Mouse (Mus musculus): ENCODE results near the gene Trim67. TPM values are rescaled to one million over a fixed set of nuclear protein-coding genes. Genes with fewer than 3 reads are reported as not detected.

Gene Trim67
- polyA plus RNA-seq, 1 experiment from 2014 or later, result 31.9 TPM

Other genes with a start within 250 kb of the Trim67 start
- gene Agt, start 223.4 kb upstream of the Trim67 start, polyA plus RNA-seq (2014; fragmentation: Nextera tagmentation; extraction: Ambion mirVana), result 0.25 and 0.26 TPM in 2 replicates
- gene Capn9, start 217.0 kb upstream of the Trim67 start, polyA plus RNA-seq (2014; fragmentation: Nextera tagmentation; extraction: Ambion mirVana), result 0.09 and 0.15 TPM in 2 replicates
- 29.0 and 31.7 TPM in 2 replicates for gene 2310022B05Rik, start 129.7 kb upstream of the Trim67 start, polyA plus RNA-seq (2014; fragmentation: Nextera tagmentation; extraction: Ambion mirVana)
- 56.3 and 70.9 TPM in 2 replicates for gene Ttc13, start 71.1 kb upstream of the Trim67 start, polyA plus RNA-seq (2014; fragmentation: Nextera tagmentation; extraction: Ambion mirVana)
- gene Arv1, start 71.0 kb upstream of the Trim67 start, polyA plus RNA-seq (2014; fragmentation: Nextera tagmentation; extraction: Ambion mirVana), result 36.1 and 39.0 TPM in 2 replicates
- gene Fam89a, start 41.3 kb upstream of the Trim67 start, polyA plus RNA-seq (2014; fragmentation: Nextera tagmentation; extraction: Ambion mirVana), result 0.21 and 0.32 TPM in 2 replicates
- 65.5 and 90.8 TPM in 2 replicates for gene Gnpat, start 69.9 kb downstream of the Trim67 start, polyA plus RNA-seq (2014; fragmentation: Nextera tagmentation; extraction: Ambion mirVana)
- 21.4 and 24.2 TPM in 2 replicates for gene 2810004N23Rik, start 70.0 kb downstream of the Trim67 start, polyA plus RNA-seq (2014; fragmentation: Nextera tagmentation; extraction: Ambion mirVana)
- gene Exoc8, start 104.6 kb downstream of the Trim67 start, polyA plus RNA-seq (2014; fragmentation: Nextera tagmentation; extraction: Ambion mirVana), result 13.0 and 13.2 TPM in 2 replicates
- 9.8 and 11.7 TPM in 2 replicates for gene Sprtn, start 104.8 kb downstream of the Trim67 start, polyA plus RNA-seq (2014; fragmentation: Nextera tagmentation; extraction: Ambion mirVana)
- 24.5 and 25.1 TPM in 2 replicates for gene Egln1, start 156.2 kb downstream of the Trim67 start, polyA plus RNA-seq (2014; fragmentation: Nextera tagmentation; extraction: Ambion mirVana)
- gene Tsnax, start 219.9 kb downstream of the Trim67 start, polyA plus RNA-seq (2014; fragmentation: Nextera tagmentation; extraction: Ambion mirVana), result 211 and 242 TPM in 2 replicates

Measured in midbrain, embryonic 14.5 days (tissue).